Mouse (Mus musculus): Measurements from ENCODE around the gene AI481877. TPM values are rescaled to one million over a fixed set of nuclear protein-coding genes. Genes with fewer than 3 reads are reported as not detected.

AI481877 gene
- polyA plus RNA-seq, 2 experiments, result not detected

DNA sequence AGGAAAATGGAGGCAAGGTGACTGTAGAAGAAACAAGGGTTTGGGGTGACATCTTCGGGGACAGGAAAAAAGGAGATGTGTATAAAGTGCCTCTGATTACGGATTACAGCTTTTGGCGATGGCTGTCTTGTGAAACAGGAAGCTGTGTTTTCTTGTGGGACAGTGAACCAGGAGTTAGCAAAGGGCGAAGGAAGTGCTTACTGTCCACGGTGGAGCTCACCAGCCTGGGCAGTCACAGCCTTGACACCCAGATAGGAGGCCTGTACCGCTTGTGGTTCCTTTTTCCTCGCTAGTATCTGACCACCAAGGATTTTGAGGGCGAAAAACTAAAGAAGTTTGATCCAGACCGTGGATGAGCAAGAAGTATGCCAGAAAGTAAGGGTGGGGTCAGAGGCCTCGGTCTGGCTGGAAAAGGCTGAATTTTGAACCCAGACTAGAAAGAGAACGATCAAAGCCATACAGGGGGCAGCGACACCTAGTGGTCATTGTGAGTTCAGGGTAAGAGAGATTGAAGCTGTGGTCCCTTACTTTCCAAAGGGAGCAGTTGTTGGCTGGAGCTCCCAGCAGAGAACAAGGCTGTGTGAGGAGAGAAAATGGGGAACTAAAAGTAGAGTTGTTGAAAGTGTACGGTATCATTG is 102.2 kb downstream of the AI481877 start:
- H3K9me3 ChIP-seq (ENCODE audit: control insufficient read depth, low read length), result no peaks in the 10 kb centered on the region
- H3K27ac ChIP-seq, result no peak overlapping the region
- H3K9ac ChIP-seq (replicated peaks), result no peak overlapping the region
- H3K36me3 ChIP-seq (replicated peaks; ENCODE audit: control insufficient read depth, insufficient read depth, low read depth), result no peaks in the 10 kb centered on the region
- TF ChIP-seq CTCF (IDR thresholded peaks at IDR 0.05; ENCODE audit: low read depth) (peak; percentile 94), EP300 (IDR thresholded peaks at IDR 0.05; ENCODE audit: low read depth) (no peak)
- peak; percentile 44; the same call in 1 of the 2 replicates for ATAC-seq (ENCODE audit: insufficient read depth)
- peaks cover 0 to 11% of the 10 kb centered on the region in 2 experiments; a peak in 3 of 4 replicates for H3K4me1 ChIP-seq (replicated peaks; ENCODE audit: control insufficient read depth in 2 of 2, insufficient read depth in 2 of 2, low read length in 1 of 2)
- 13% methylated on average over 13 of the region's 13 CpGs for WGBS (ENCODE audit: insufficient replicate concordance)
- H3K27me3 ChIP-seq (ENCODE audit: control insufficient read depth, insufficient read depth, low read length), result no peaks in the 10 kb centered on the region
- no peak overlapping the region for H3K4me3 ChIP-seq (ENCODE audit: insufficient read depth in 1 of 2, low read depth in 2 of 2, low read length in 2 of 2)
- peak overlapping the region; percentile 78 for H3K4me2 ChIP-seq (ENCODE audit: low read depth)
- peak; percentile 69 to 73 (median 71) for DNase-seq (ENCODE audit: low read depth in 3 of 3, low spot score in 3 of 3)

DNA sequence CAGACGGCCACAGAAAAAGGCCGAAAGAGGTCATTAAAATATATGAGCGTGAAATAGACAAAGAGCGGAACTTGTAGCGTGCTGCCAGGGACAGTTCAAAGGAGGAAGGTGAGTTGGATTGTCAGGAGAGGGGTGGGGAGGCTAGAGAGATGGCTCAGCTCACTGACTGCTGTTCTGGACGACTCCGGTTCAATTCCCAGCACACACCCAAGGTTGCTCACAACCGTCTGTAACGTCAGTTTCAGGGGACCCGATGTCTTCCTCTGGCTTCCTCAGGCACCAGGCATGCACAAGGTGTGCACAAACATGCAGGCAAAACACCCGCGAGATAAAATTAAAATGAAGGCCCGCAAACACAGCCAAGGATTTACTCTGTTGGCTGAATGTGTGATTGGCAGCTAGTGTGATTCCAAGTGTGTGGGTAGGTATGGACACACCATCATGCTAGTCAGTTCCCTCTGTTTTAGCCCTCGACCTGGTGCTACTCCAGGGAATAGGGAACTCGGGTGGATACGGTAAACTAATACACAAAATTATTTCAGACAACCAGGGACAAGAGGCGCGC is 102.9 kb downstream of the AI481877 start:
- no peak overlapping the region for H3K27ac ChIP-seq
- WGBS (ENCODE audit: insufficient replicate concordance), result 58% methylated on average over 18 of the region's 18 CpGs
- no peak overlapping the region for H3K9ac ChIP-seq (replicated peaks)
- H3K4me3 ChIP-seq (ENCODE audit: insufficient read depth in 1 of 2, low read depth in 2 of 2, low read length in 2 of 2), result peak overlapping the region; percentile 61 to 68
- no peak for DNase-seq (ENCODE audit: low read depth in 3 of 3, low spot score in 3 of 3)
- H3K4me2 ChIP-seq (ENCODE audit: low read depth), result peak overlapping the region; percentile 78
- H3K4me1 ChIP-seq (replicated peaks; ENCODE audit: control insufficient read depth in 2 of 2, insufficient read depth in 2 of 2, low read length in 1 of 2), result peaks cover 0 to 11% of the 10 kb centered on the region in 2 experiments; a peak in 3 of 4 replicates
- no peak for ATAC-seq (ENCODE audit: insufficient read depth)
- TF ChIP-seq CTCF (IDR thresholded peaks at IDR 0.05; ENCODE audit: low read depth) (no peak), EP300 (IDR thresholded peaks at IDR 0.05; ENCODE audit: low read depth) (no peak)
- no peaks in the 10 kb centered on the region for H3K36me3 ChIP-seq (replicated peaks; ENCODE audit: control insufficient read depth, insufficient read depth, low read depth)
- no peaks in the 10 kb centered on the region for H3K9me3 ChIP-seq (ENCODE audit: control insufficient read depth, low read length)
- no peaks in the 10 kb centered on the region for H3K27me3 ChIP-seq (ENCODE audit: control insufficient read depth, insufficient read depth, low read length)

DNA sequence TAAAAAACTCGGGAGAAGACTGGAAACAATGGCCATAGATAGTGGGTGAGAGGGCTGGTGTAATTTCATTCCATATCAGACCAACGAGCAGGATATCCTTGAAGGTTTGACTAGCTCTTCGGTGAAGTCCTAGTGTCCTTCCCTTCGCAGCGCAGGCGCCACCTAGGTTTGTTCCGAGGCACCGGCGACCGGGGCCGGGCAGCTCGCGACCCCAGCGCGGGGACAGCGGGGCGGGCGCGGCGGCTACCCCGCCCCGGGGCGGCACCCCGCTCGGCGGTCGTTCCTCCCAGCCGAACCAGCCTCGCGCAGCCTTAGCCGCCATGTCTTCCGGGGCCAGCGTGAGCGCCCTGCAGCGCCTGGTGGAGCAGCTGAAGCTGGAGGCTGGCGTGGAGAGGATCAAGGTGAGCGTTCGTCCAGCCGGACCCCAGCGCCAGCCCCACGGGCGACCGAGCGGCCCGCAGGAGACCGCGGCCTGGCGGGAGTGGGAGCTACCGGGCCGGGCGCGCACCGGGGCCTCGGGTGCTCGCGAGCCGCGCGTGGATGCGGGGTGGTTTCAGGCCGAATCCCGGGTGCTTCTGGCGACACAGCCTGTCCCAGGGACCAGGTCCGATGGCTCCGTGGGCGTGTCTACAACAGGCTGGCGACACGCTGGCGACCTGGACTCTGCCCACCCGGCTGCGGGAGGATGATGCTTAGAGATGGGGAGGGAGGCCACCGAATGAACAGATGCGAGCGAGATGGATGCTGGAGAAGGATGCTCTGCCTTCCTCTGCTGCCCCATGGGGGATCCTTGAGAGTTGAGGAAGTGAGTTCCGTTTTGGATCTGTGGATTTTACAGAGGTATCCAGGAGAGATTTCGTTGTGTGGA is 103.6 kb downstream of the AI481877 start, which contains the start of gene Gng10:
Gng10 (plus strand) TSS at position 171 of the 868 bp plus-strand sequence.
- H3K27ac ChIP-seq, result no peak within 1 kb of the TSS
- H3K9me3 ChIP-seq (ENCODE audit: control insufficient read depth, low read length), result no peaks in the 10 kb centered on the region
- DNase-seq (ENCODE audit: low read depth in 3 of 3, low spot score in 3 of 3) (peak; percentile 25 to 30 (median 27)), ATAC-seq (ENCODE audit: insufficient read depth) (peak; percentile 80)
- WGBS (ENCODE audit: insufficient replicate concordance), result 12% methylated on average over 75 of the region's 76 CpGs
- peak within 1 kb of the TSS; percentile 68 for H3K9ac ChIP-seq (replicated peaks)
- H3K4me2 ChIP-seq (ENCODE audit: low read depth), result peak within 1 kb of the TSS; percentile 78
- no peaks in the 10 kb centered on the region for H3K36me3 ChIP-seq (replicated peaks; ENCODE audit: control insufficient read depth, insufficient read depth, low read depth)
- H3K27me3 ChIP-seq (ENCODE audit: control insufficient read depth, insufficient read depth, low read length), result no peaks in the 10 kb centered on the region
- peaks cover 0 to 11% of the 10 kb centered on the region in 2 experiments; a peak in 3 of 4 replicates for H3K4me1 ChIP-seq (replicated peaks; ENCODE audit: control insufficient read depth in 2 of 2, insufficient read depth in 2 of 2, low read length in 1 of 2)
- no peak for TF ChIP-seq CTCF (IDR thresholded peaks at IDR 0.05; ENCODE audit: low read depth)
- no peak for TF ChIP-seq EP300 (IDR thresholded peaks at IDR 0.05; ENCODE audit: low read depth)
- H3K4me3 ChIP-seq (ENCODE audit: insufficient read depth in 1 of 2, low read depth in 2 of 2, low read length in 2 of 2), result peak within 1 kb of the TSS; percentile 61 to 68

DNA sequence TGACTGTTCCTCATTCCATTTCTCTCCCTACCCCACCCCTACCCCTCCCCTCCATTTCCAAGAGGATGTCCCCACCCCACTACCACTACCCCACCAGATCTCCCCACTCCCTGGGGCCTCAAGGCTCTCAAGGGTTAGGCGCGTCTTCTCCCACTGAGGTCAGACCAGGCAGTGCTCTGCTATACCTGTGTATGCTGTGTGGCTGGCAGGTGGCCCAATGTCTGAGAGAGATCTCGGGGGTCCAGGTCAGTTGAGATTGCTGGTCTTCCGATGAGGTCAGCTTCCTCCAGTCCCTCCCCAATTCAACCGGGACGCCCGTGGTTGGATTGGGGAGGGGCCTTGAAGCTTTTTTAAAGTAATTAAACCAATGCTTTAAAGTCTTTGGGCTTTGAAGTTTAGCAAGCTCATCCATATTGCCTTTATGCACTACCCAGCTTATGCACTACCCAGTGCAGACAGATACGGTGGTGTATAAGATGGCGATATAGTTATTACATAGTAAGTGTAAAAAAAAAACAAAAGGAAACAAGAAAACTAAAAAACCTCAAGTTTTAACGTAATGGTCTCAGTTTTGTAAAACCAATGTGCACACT is 104.4 kb downstream of the AI481877 start:
- Histone ChIP-seq H3K36me3 (replicated peaks; ENCODE audit: control insufficient read depth, insufficient read depth, low read depth) (no peaks in the 10 kb centered on the region), H3K4me1 (replicated peaks; ENCODE audit: control insufficient read depth in 2 of 2, insufficient read depth in 2 of 2, low read length in 1 of 2) (peaks cover 0 to 11% of the 10 kb centered on the region in 2 experiments; a peak in 3 of 4 replicates), H3K27ac (no peak overlapping the region), H3K4me3 (ENCODE audit: insufficient read depth in 1 of 2, low read depth in 2 of 2, low read length in 2 of 2) (peak overlapping the region; percentile 61 to 68), H3K9me3 (ENCODE audit: control insufficient read depth, low read length) (no peaks in the 10 kb centered on the region), H3K4me2 (ENCODE audit: low read depth) (peak overlapping the region; percentile 78), H3K27me3 (ENCODE audit: control insufficient read depth, insufficient read depth, low read length) (no peaks in the 10 kb centered on the region), H3K9ac (replicated peaks) (peak overlapping the region; percentile 68; the same call in 1 of the 2 replicates)
- ATAC-seq (ENCODE audit: insufficient read depth), result no peak
- WGBS (ENCODE audit: insufficient replicate concordance), result 70% methylated on average over 10 of the region's 10 CpGs
- no peak for DNase-seq (ENCODE audit: low read depth in 3 of 3, low spot score in 3 of 3)
- TF ChIP-seq CTCF (IDR thresholded peaks at IDR 0.05; ENCODE audit: low read depth), result no peak
- TF ChIP-seq EP300 (IDR thresholded peaks at IDR 0.05; ENCODE audit: low read depth), result no peak

Measured in liver, embryonic 14.5 days (tissue).